Mouse (Mus musculus) C3H10T1/2 (cell line): ENCODE results near the gene Tacr2. TPM values are rescaled to one million over a fixed set of nuclear protein-coding genes. Genes with fewer than 3 reads are reported as not detected.

Experiments
- polyA plus RNA-seq, 2 experiments: library from polyadenylated mRNA; unstranded; fragments of >200 nt; fragmentation: generic; extraction: Trizol; gene quantifications; one replicate each; pipeline ENCODE4 v1.2.1; 2012; ENCODE audit warnings: missing spikeins in 2 of 2

The Tacr2 gene
- polyA plus RNA-seq, result under 1 TPM; 0.33 to 0.65 TPM

DNA sequence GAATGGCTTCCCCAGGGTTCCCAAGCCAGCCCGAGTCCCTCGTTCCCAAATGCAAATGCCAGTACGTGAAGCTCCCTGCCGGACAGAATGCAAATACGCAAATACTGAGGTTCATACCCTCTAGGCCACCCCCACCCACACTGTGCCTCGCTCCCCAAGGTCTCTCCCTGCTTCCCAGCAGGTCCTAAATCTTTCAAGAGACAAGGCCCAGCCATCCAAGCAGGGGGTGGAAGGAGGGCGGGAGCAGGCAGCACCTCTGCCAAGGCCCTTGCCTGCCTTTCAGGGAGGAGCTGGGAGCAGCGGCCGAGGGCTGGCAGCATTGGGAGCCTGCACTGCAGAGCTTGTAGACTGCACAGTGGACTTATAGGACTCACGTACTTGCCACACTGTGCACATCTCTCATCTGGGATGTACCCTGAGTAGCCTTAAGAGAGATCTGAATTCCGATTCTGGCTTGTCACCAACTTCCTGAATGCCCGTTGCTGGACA is at the start of gene Tacr2:
Tacr2 (plus strand) TSS at position 439 of the 489 bp plus-strand sequence.

DNA sequence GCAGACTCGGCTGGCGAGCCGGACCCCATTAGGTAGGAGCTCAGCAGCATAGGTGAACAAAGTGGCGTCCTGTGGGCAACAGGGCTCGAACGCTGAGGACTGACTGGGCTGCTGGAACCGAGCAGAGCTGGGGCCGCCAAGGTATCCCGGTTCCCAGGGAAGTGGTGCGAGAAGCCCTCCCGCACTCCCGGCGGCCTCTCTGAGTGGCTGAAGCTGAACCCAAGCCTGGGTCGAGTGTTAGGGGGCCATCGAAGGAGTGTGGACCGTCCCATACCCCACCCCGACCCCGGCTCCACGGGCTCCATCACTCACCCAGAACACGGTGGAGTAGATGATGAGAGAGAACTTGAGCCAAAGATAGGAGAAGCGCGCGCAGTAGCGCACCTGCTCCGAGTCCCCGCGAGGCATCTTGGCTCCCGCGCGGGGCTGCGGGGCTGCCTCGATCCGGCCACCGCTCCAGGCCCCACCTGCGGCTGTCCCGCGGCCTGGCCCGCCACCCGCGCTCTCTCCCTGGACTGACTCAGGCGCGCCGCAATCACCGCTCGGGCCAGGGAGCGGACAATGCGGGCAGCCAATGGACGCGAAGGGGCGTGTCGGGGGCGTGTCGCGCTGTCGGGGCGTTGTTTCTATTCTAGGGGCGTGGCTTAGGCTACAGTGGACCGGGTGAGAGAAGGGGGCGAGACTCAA is 21.4 kb upstream of the Tacr2 start, which contains the start of gene Tspan15:
Tspan15 (minus strand) TSS at position 544 of the 687 bp plus-strand sequence.

Other genes with a start within 250 kb of the Tacr2 start
- gene Neurog3, start 119.3 kb upstream of the Tacr2 start, polyA plus RNA-seq, result not detected
- gene Fam241b, start 108.5 kb upstream of the Tacr2 start, polyA plus RNA-seq, result under 1 TPM; 0.37 to 0.94 TPM
- 10 to 100 TPM; 14.8 to 54.7 TPM for gene Tspan15, start 21.2 kb upstream of the Tacr2 start, polyA plus RNA-seq
- 100 to 1,000 TPM in 1 of 2 experiments, 10 to 100 TPM in 1; 73.6 to 115 TPM for gene Hk1, start 127.5 kb downstream of the Tacr2 start, polyA plus RNA-seq
- gene Hkdc1, start 170.1 kb downstream of the Tacr2 start, polyA plus RNA-seq, result under 1 TPM in 1 of 2 experiments, not detected in 1; 0.21 TPM
- gene 4930507D05Rik, start 197.1 kb downstream of the Tacr2 start, polyA plus RNA-seq, result under 1 TPM; 0.15 to 0.20 TPM
- 10 to 100 TPM; 25.6 to 26.5 TPM for gene Supv3l1, start 197.3 kb downstream of the Tacr2 start, polyA plus RNA-seq
- 10 to 100 TPM in 1 of 2 experiments, 1 to 10 TPM in 1; 2.9 to 21.0 TPM for gene Vps26a, start 234.4 kb downstream of the Tacr2 start, polyA plus RNA-seq